Mouse (Mus musculus) midbrain, embryonic 16.5 days (tissue): ENCODE results near the gene Ackr1. TPM values are rescaled to one million over a fixed set of nuclear protein-coding genes. Genes with fewer than 3 reads are reported as not detected.

ENCODE experiments used
- ATAC-seq: fragments of 200-750 bp; cut with Nextera tagmentation; 2 replicates; pipeline ENCODE4 v1.8.0; 2017; ENCODE audit warnings: moderate TSS enrichment
- H3K27ac ChIP-seq: fragments of 300-500 bp; sonication (generic); 2 replicates; pipeline ENCODE4 v1.5.1; 2014; ENCODE audit warnings: mild to moderate bottlenecking, low read length, mixed read lengths
- H3K27me3 ChIP-seq: fragments of 300-500 bp; sonication (generic); 2 replicates; pipeline ENCODE4 v1.6.1; 2014; ENCODE audit warnings: low read depth, low read length, mixed read lengths; ENCODE audit not compliant: control insufficient read depth, insufficient read depth
- H3K36me3 ChIP-seq: fragments of 300-500 bp; sonication (generic); 2 replicates; pipeline ENCODE4 v1.6.1; 2014; ENCODE audit warnings: mild to moderate bottlenecking, low read length, moderate library complexity, mixed read lengths; ENCODE audit not compliant: control insufficient read depth, insufficient read depth
- H3K4me1 ChIP-seq: fragments of 300-500 bp; sonication (generic); 2 replicates; pipeline ENCODE4 v1.6.1; 2014; ENCODE audit warnings: mild to moderate bottlenecking, low read length, mixed read lengths; ENCODE audit not compliant: control insufficient read depth, insufficient read depth
- H3K4me2 ChIP-seq: fragments of 300-500 bp; sonication (generic); 2 replicates; pipeline ENCODE4 v1.6.1; 2014; ENCODE audit warnings: mild to moderate bottlenecking, low read length, mixed read lengths
- H3K4me3 ChIP-seq: fragments of 300-500 bp; sonication (generic); 2 replicates; pipeline ENCODE4 v1.5.1; 2014; ENCODE audit warnings: low read depth, mild to moderate bottlenecking, low read length, moderate library complexity, mixed read lengths
- H3K9ac ChIP-seq: fragments of 300-500 bp; sonication (generic); 2 replicates; pipeline ENCODE4 v1.6.1; 2014; ENCODE audit warnings: low read depth, low read length, mixed read lengths
- H3K9me3 ChIP-seq: fragments of 300-500 bp; sonication (generic); replicated peaks from 2 replicates; pipeline ENCODE4 v1.6.1; 2014; ENCODE audit warnings: mild to moderate bottlenecking, low read length, mixed read lengths; ENCODE audit not compliant: control insufficient read depth, poor library complexity, severe bottlenecking
- WGBS: fragments of 180-500 bp; shearing (Covaris S2); extraction: QIAGEN DNeasy Blood & Tissue Kit; methylation state at CpG from one replicate; pipeline ENCODE4 v1.1.7; 2014; 5-methylcytosine and 5-hydroxymethylcytosine counted together
- polyA plus RNA-seq: library from polyadenylated mRNA; unstranded; fragments of >200 nt; fragmentation: Nextera tagmentation; extraction: Ambion mirVana; gene quantifications from 2 replicates; pipeline ENCODE4 v1.2.1, GENCODE M21; 2015

Ackr1 gene
- polyA plus RNA-seq, result 18.6 and 19.9 TPM in 2 replicates

GRCm38 (mm10) chr1:173333312-173334253 is at the start of gene Ackr1:
Ackr1 (minus strand) TSS chr1:173333750.
- 0 out of 2 replicates have a peak, but pooled peaks cover 6% of the 10 kb centered on the region for H3K4me1 ChIP-seq
- H3K9me3 ChIP-seq, result no peaks in the 10 kb centered on the region
- H3K9ac ChIP-seq, result no peak within 1 kb of the TSS
- WGBS, result 72% methylated on average over 9 of the region's 9 CpGs
- no peak within 1 kb of the TSS for H3K4me2 ChIP-seq
- no peak within 1 kb of the TSS for H3K27ac ChIP-seq
- H3K27me3 ChIP-seq, result no peaks in the 10 kb centered on the region
- no peak for ATAC-seq
- peaks cover 16% of the 10 kb centered on the region; the same call in 1 of the 2 replicates for H3K36me3 ChIP-seq
- H3K4me3 ChIP-seq, result no peak within 1 kb of the TSS

- no peaks in the 10 kb centered on the region for H3K27me3 ChIP-seq
- H3K27ac ChIP-seq, result no peak overlapping the region
- no peak overlapping the region for H3K9ac ChIP-seq
- H3K36me3 ChIP-seq, result no peaks in the 10 kb centered on the region
- no peaks in the 10 kb centered on the region for H3K9me3 ChIP-seq
- H3K4me1 ChIP-seq, result peaks cover 2% of the 10 kb centered on the region; the same call in 1 of the 2 replicates
- 94% methylated on average over 6 of the region's 6 CpGs for WGBS
- no peak overlapping the region for H3K4me3 ChIP-seq
- H3K4me2 ChIP-seq, result no peak overlapping the region
- no peak for ATAC-seq
These were observed 47.9 kb upstream of the Ackr1 start for GRCm38 (mm10) chr1:173381436-173381835.

GRCm38 (mm10) chr1:173377380-173378112 is 44.0 kb upstream of the Ackr1 start:
- peak overlapping the region; percentile 34 for H3K4me2 ChIP-seq
- peaks cover 2% of the 10 kb centered on the region; the same call in 1 of the 2 replicates for H3K4me1 ChIP-seq
- H3K36me3 ChIP-seq, result no peaks in the 10 kb centered on the region
- 24% methylated on average over 13 of the region's 13 CpGs for WGBS
- no peak overlapping the region for H3K9ac ChIP-seq
- no peaks in the 10 kb centered on the region for H3K27me3 ChIP-seq
- no peak overlapping the region for H3K4me3 ChIP-seq
- peak; percentile 94 for ATAC-seq
- no peaks in the 10 kb centered on the region for H3K9me3 ChIP-seq
- no peak overlapping the region for H3K27ac ChIP-seq

GRCm38 (mm10) chr1:173374020-173374419 is 40.5 kb upstream of the Ackr1 start:
- WGBS, result 84% methylated on average over 7 of the region's 7 CpGs
- Histone ChIP-seq H3K9ac (no peak overlapping the region), H3K9me3 (no peaks in the 10 kb centered on the region), H3K36me3 (no peaks in the 10 kb centered on the region), H3K4me3 (no peak overlapping the region), H3K4me1 (peaks cover 2% of the 10 kb centered on the region; the same call in 1 of the 2 replicates), H3K27me3 (no peaks in the 10 kb centered on the region; the same call in 1 of the 2 replicates), H3K4me2 (no peak overlapping the region), H3K27ac (no peak overlapping the region)
- ATAC-seq, result no peak

- H3K4me2 ChIP-seq, result no peak overlapping the region
- H3K4me1 ChIP-seq, result peaks cover 4% of the 10 kb centered on the region; the same call in 1 of the 2 replicates
- no peaks in the 10 kb centered on the region for H3K36me3 ChIP-seq
- no peaks in the 10 kb centered on the region; the same call in 1 of the 2 replicates for H3K27me3 ChIP-seq
- H3K4me3 ChIP-seq, result no peak overlapping the region
- H3K27ac ChIP-seq, result no peak overlapping the region
- WGBS, result 77% methylated on average over 6 of the region's 6 CpGs
- no peak overlapping the region for H3K9ac ChIP-seq
- no peak for ATAC-seq
- no peaks in the 10 kb centered on the region for H3K9me3 ChIP-seq
These were observed 38.0 kb upstream of the Ackr1 start for GRCm38 (mm10) chr1:173371586-173371985.

GRCm38 (mm10) chr1:173370456-173370855 is 36.9 kb upstream of the Ackr1 start:
- Histone ChIP-seq H3K27me3 (no peaks in the 10 kb centered on the region; the same call in 1 of the 2 replicates), H3K4me2 (no peak overlapping the region), H3K9me3 (no peaks in the 10 kb centered on the region), H3K36me3 (no peaks in the 10 kb centered on the region), H3K27ac (no peak overlapping the region), H3K9ac (no peak overlapping the region), H3K4me1 (peaks cover 9% of the 10 kb centered on the region), H3K4me3 (no peak overlapping the region)
- ATAC-seq, result no peak
- WGBS, result 46% methylated on average over 6 of the region's 6 CpGs

GRCm38 (mm10) chr1:173369611-173370010 is 36.1 kb upstream of the Ackr1 start:
- ATAC-seq, result no peak
- WGBS, result 69% methylated on average over 2 of the region's 2 CpGs

GRCm38 (mm10) chr1:173367356-173368046 is 34.0 kb upstream of the Ackr1 start, which contains the start of gene Cadm3:
Cadm3 (minus strand) TSS chr1:173367695.
- WGBS, result under 1% methylated on average over 42 of the region's 46 CpGs
- peak within 1 kb of the TSS; percentile 97 for H3K27ac ChIP-seq
- ATAC-seq, result peak; percentile 89

More at GRCm38 (mm10) chr1:173369611-173370010, 36.1 kb upstream of the Ackr1 start:
- no peak overlapping the region for H3K4me2 ChIP-seq
- H3K27me3 ChIP-seq, result no peaks in the 10 kb centered on the region; the same call in 1 of the 2 replicates
- H3K36me3 ChIP-seq, result no peaks in the 10 kb centered on the region
- no peak overlapping the region for H3K27ac ChIP-seq
- no peak overlapping the region for H3K4me3 ChIP-seq
- peaks cover 17% of the 10 kb centered on the region for H3K4me1 ChIP-seq
- H3K9me3 ChIP-seq, result no peaks in the 10 kb centered on the region
- H3K9ac ChIP-seq, result no peak overlapping the region

More at GRCm38 (mm10) chr1:173367356-173368046, 34.0 kb upstream of the Ackr1 start, which contains the start of gene Cadm3:
- no peaks in the 10 kb centered on the region for H3K9me3 ChIP-seq
- peaks cover 31% of the 10 kb centered on the region for H3K4me1 ChIP-seq
- peak within 1 kb of the TSS; percentile 96 for H3K4me3 ChIP-seq
- peak within 1 kb of the TSS; percentile 92 for H3K4me2 ChIP-seq
- no peaks in the 10 kb centered on the region; the same call in 1 of the 2 replicates for H3K27me3 ChIP-seq
- H3K36me3 ChIP-seq, result no peaks in the 10 kb centered on the region
- H3K9ac ChIP-seq, result peak within 1 kb of the TSS; percentile 99
